Mouse (Mus musculus) heart, embryonic 14.5 days (tissue): ENCODE results near the gene Srp68. TPM values are rescaled to one million over a fixed set of nuclear protein-coding genes. Genes with fewer than 3 reads are reported as not detected.

ENCODE experiments used
- ATAC-seq: fragments of 200-750 bp; cut with Nextera tagmentation; 2 replicates; pipeline ENCODE4 v1.8.0; 2017; ENCODE audit warnings: low read depth, moderate TSS enrichment; ENCODE audit not compliant: insufficient number of reproducible peaks, insufficient read depth, low FRiP score
- H3K27ac ChIP-seq, 2 experiments: fragments of 200-500 bp in 1 of 2; fragments of 300-500 bp in 1 of 2; sonication (generic) in 1 of 2; replicated peaks in 1 of 2; 2 replicates each; pipeline ENCODE4 v1.5.1; 2012 to 2014; ENCODE audit warnings: low read depth in 2 of 2, low read length in 2 of 2, control low read depth in 1 of 2, mild to moderate bottlenecking in 1 of 2, mixed read lengths in 1 of 2; ENCODE audit not compliant: control insufficient read depth in 1 of 2, insufficient read depth in 1 of 2
- H3K27me3 ChIP-seq: fragments of 300-500 bp; sonication (generic); 2 replicates; pipeline ENCODE4 v1.6.1; 2014; ENCODE audit warnings: mild to moderate bottlenecking, low read length, control low read depth; ENCODE audit not compliant: control insufficient read depth, insufficient read depth
- H3K36me3 ChIP-seq: fragments of 300-500 bp; sonication (generic); 2 replicates; pipeline ENCODE4 v1.6.1; 2014; ENCODE audit warnings: mild to moderate bottlenecking, control low read depth, low read length, mixed read lengths; ENCODE audit not compliant: control insufficient read depth, insufficient read depth
- H3K4me1 ChIP-seq, 2 experiments: fragments of 200-500 bp in 1 of 2; fragments of 300-500 bp in 1 of 2; sonication (generic) in 1 of 2; 2 replicates each; pipeline ENCODE4 v1.6.1; 2012 to 2014; ENCODE audit warnings: low read length in 2 of 2, control low read depth in 1 of 2, mixed read lengths in 1 of 2; ENCODE audit not compliant: control insufficient read depth in 2 of 2, insufficient read depth in 2 of 2
- H3K4me2 ChIP-seq: fragments of 300-500 bp; sonication (generic); 2 replicates; pipeline ENCODE4 v1.6.1; 2014; ENCODE audit warnings: mild to moderate bottlenecking, low read length
- H3K4me3 ChIP-seq, 2 experiments: fragments of 200-500 bp in 1 of 2; fragments of 300-500 bp in 1 of 2; sonication (generic) in 1 of 2; 2 replicates each; pipeline ENCODE4 v1.5.1; 2012 to 2014; ENCODE audit warnings: low read length in 2 of 2, mild to moderate bottlenecking in 2 of 2, control low read depth in 1 of 2, low read depth in 1 of 2, moderate library complexity in 1 of 2; ENCODE audit not compliant: control insufficient read depth in 1 of 2, insufficient read depth in 1 of 2
- H3K9ac ChIP-seq: fragments of 300-500 bp; sonication (generic); 2 replicates; pipeline ENCODE4 v1.6.1; 2014; ENCODE audit warnings: mild to moderate bottlenecking, low read length
- H3K9me3 ChIP-seq: fragments of 300-500 bp; sonication (generic); 2 replicates; pipeline ENCODE4 v1.6.1; 2016; ENCODE audit warnings: low read length, control low read depth; ENCODE audit not compliant: control insufficient read depth
- WGBS: fragments of 180-500 bp; shearing (Covaris S2); extraction: QIAGEN DNeasy Blood & Tissue Kit; methylation state at CpG from one replicate; pipeline ENCODE4 v1.1.7; 2014; 5-methylcytosine and 5-hydroxymethylcytosine counted together
- polyA plus RNA-seq: library from polyadenylated mRNA; unstranded; fragments of >200 nt; fragmentation: Nextera tagmentation; extraction: Ambion mirVana; gene quantifications from 2 replicates; pipeline ENCODE4 v1.2.1, GENCODE M21; 2014

Gene Srp68
- polyA plus RNA-seq, 1 experiment from 2014 or later, result 55.5 TPM

- H3K9ac ChIP-seq, result no peak overlapping the region
- no peaks in the 10 kb centered on the region for H3K27me3 ChIP-seq
- H3K27ac ChIP-seq, result no peak overlapping the region
- H3K4me1 ChIP-seq, result peaks cover 18 to 23% of the 10 kb centered on the region in 2 experiments
- no peaks in the 10 kb centered on the region for H3K36me3 ChIP-seq
- ATAC-seq, result no peak
- H3K4me2 ChIP-seq, result no peak overlapping the region
- no peak overlapping the region for H3K4me3 ChIP-seq
- WGBS, result 84% methylated on average over 7 of the region's 7 CpGs
- no peaks in the 10 kb centered on the region for H3K9me3 ChIP-seq
Measured at GRCm38 (mm10) chr11:116215181-116215580, 58.8 kb downstream of the Srp68 start.

- Histone ChIP-seq H3K27me3 (no peaks in the 10 kb centered on the region), H3K36me3 (0 out of 2 replicates have a peak, but pooled peaks cover 4% of the 10 kb centered on the region), H3K4me3 (no peak overlapping the region), H3K27ac (no peak overlapping the region), H3K4me2 (no peak overlapping the region), H3K9ac (no peak overlapping the region), H3K9me3 (no peaks in the 10 kb centered on the region), H3K4me1 (peaks cover 10 to 11% of the 10 kb centered on the region in 2 experiments)
- WGBS, result 83% methylated on average over 13 of the region's 13 CpGs
- no peak for ATAC-seq
Measured at GRCm38 (mm10) chr11:116213877-116214510, 60.0 kb downstream of the Srp68 start.

GRCm38 (mm10) chr11:116212847-116213246 lies 61.2 kb downstream of the Srp68 start:
- H3K4me3 ChIP-seq, result no peak overlapping the region
- H3K4me2 ChIP-seq, result no peak overlapping the region
- no peaks in the 10 kb centered on the region for H3K9me3 ChIP-seq
- H3K36me3 ChIP-seq, result 0 out of 2 replicates have a peak, but pooled peaks cover 4% of the 10 kb centered on the region
- WGBS, result 86% methylated on average over 6 of the region's 6 CpGs
- no peaks in the 10 kb centered on the region for H3K27me3 ChIP-seq
- no peaks in the 10 kb centered on the region for H3K4me1 ChIP-seq
- H3K27ac ChIP-seq, result no peak overlapping the region
- no peak for ATAC-seq
- no peak overlapping the region for H3K9ac ChIP-seq

GRCm38 (mm10) chr11:116210696-116211095 lies 63.3 kb downstream of the Srp68 start:
- no peaks in the 10 kb centered on the region for H3K9me3 ChIP-seq
- no peak overlapping the region for H3K4me3 ChIP-seq
- H3K27ac ChIP-seq, result no peak overlapping the region
- H3K36me3 ChIP-seq, result peaks cover 22% of the 10 kb centered on the region
- H3K4me1 ChIP-seq, result no peaks in the 10 kb centered on the region
- H3K27me3 ChIP-seq, result no peaks in the 10 kb centered on the region
- no peak overlapping the region for H3K4me2 ChIP-seq
- ATAC-seq, result no peak
- no peak overlapping the region for H3K9ac ChIP-seq
- 73% methylated on average over 5 of the region's 5 CpGs for WGBS

- no peak overlapping the region for H3K27ac ChIP-seq
- 80% methylated on average over 8 of the region's 8 CpGs for WGBS
- H3K4me2 ChIP-seq, result no peak overlapping the region
- peaks cover 33% of the 10 kb centered on the region for H3K36me3 ChIP-seq
- no peak overlapping the region for H3K4me3 ChIP-seq
- H3K27me3 ChIP-seq, result no peaks in the 10 kb centered on the region
- no peak overlapping the region for H3K9ac ChIP-seq
- no peak for ATAC-seq
- no peaks in the 10 kb centered on the region for H3K4me1 ChIP-seq
- H3K9me3 ChIP-seq, result no peaks in the 10 kb centered on the region
Measured at GRCm38 (mm10) chr11:116209257-116209656, 64.8 kb downstream of the Srp68 start.

- Histone ChIP-seq H3K36me3 (peaks cover 33% of the 10 kb centered on the region), H3K9me3 (no peaks in the 10 kb centered on the region), H3K4me2 (no peak overlapping the region), H3K27me3 (no peaks in the 10 kb centered on the region), H3K9ac (no peak overlapping the region), H3K27ac (no peak overlapping the region), H3K4me3 (no peak overlapping the region), H3K4me1 (no peaks in the 10 kb centered on the region)
- 81% methylated on average over 3 of the region's 3 CpGs for WGBS
- ATAC-seq, result no peak
Measured at GRCm38 (mm10) chr11:116208660-116209059, 65.4 kb downstream of the Srp68 start.

GRCm38 (mm10) chr11:116206678-116207077 lies 67.3 kb downstream of the Srp68 start:
- Histone ChIP-seq H3K9ac (no peak overlapping the region), H3K27ac (no peak overlapping the region), H3K4me1 (no peaks in the 10 kb centered on the region), H3K36me3 (peaks cover 36% of the 10 kb centered on the region), H3K4me2 (no peak overlapping the region), H3K27me3 (no peaks in the 10 kb centered on the region), H3K9me3 (no peaks in the 10 kb centered on the region), H3K4me3 (no peak overlapping the region)
- no peak for ATAC-seq
- 75% methylated on average over 4 of the region's 4 CpGs for WGBS

GRCm38 (mm10) chr11:116203150-116203549 lies 70.9 kb downstream of the Srp68 start:
- WGBS, result 94% methylated on average over 3 of the region's 3 CpGs
- Histone ChIP-seq H3K9me3 (no peaks in the 10 kb centered on the region), H3K9ac (no peak overlapping the region), H3K27me3 (no peaks in the 10 kb centered on the region), H3K4me1 (0 out of 4 replicates have a peak, but pooled peaks cover under 1 to 3% of the 10 kb centered on the region in 2 experiments), H3K4me2 (no peak overlapping the region), H3K36me3 (peaks cover 32% of the 10 kb centered on the region), H3K27ac (no peak overlapping the region), H3K4me3 (no peak overlapping the region)
- no peak for ATAC-seq
